Mouse (Mus musculus) heart, adult 2 months (tissue): ENCODE results near the gene Txndc11.

Experiments used
- CTCF ChIP-seq: fragments of 200-600 bp; IDR thresholded peaks from 2 replicates; pipeline ENCODE4 v1.8.1; 2022; ENCODE audit warnings: antibody characterized with exemption, mild to moderate bottlenecking, moderate library complexity
- EP300 ChIP-seq: fragments of 200-500 bp; IDR thresholded peaks from 2 replicates; pipeline ENCODE4 v1.6.1; 2011; ENCODE audit warnings: low read depth, low read length, control low read depth; ENCODE audit not compliant: insufficient read depth
- POLR2A ChIP-seq: fragments of 200-500 bp; IDR thresholded peaks from 2 replicates; pipeline ENCODE4 v1.6.1; 2011; ENCODE audit warnings: mild to moderate bottlenecking, low read depth, low read length, control low read depth; ENCODE audit not compliant: insufficient read depth

DNA sequence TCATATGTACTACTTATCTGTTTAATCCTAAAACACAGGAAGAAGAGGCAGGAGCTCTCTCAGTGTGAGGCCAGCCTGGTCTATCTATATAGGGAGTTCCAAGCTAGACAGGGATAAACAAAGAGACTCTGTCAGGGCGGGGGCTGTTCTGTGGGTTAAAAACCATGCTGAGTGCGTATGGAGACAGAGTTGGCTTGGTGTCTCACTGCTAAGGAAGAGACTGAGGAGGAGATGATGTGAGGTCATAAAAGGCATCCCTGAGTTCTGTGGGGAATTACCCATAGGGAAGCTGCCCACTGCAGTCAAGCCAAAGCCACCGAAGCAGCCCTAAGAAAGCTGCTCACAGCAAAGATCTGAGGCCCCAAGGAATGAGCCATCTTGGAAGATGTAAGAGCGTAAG, 73.8 kb downstream of the Txndc11 start, which contains the start of gene Snn:
- TF ChIP-seq CTCF (no peak), EP300 (no peak), POLR2A (no peak)
